Mouse (Mus musculus): Measurements from ENCODE around the gene Tubg2.

Gene Tubg2

DNA sequence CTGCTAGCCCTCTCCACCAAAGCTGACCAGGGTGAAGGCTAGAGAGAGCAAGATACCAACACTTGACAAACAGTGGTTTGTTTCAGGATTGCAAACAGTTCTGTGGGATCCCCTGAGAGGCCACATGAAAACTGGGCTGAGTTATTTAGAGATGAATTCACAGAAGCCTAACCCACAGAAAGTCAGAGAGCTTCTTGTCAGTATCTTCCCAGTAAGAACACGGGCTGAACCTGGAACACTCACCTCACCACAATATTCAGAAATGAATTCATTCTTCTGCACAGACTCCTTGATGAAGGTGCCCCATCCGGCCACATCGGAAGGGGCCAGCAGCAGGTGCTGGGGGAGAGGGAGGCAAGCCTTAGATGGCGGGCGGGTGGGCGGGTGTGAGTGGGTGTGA, 38.9 kb downstream of the Tubg2 start:
- in situ Hi-C loops (cut with MboI): no loop called here

DNA sequence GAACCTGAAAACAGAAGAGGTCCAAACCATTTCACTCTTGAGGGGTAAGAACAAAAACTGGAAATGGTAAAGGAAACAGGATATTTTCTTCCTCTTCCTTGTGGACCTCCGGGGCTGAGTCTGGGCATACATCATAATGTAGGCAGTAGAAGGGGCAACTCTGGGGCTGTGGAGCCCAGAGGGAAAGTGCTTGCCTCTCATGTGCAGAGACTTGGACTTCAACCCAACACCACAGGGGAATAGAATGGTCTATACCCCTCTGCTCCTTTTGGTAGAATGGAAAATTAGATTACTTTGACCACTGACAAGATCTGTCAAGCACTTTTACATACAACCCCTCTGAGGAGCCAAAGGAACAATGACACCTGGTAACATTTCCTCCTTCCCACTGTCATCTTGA, 39.4 kb downstream of the Tubg2 start:
- in situ Hi-C loops (cut with MboI): no loop called here

DNA sequence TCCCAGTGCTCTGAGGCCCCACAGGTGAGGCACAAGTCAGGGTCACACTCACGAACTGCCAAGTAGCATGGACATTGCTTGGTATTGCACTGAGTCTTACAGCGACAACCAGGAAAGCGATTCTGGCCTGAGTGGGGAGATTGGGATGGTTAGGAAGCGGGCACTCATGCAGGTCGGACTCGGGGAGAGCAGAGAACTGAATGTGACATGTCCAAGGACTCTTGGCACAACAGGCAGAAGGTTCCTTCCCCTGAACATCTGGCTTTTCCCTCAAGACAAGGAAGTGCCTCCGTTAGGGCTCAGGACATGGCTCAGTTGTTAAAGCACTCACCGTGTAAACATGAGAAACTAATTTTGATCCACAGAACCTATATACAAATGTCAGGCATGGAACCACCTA, 39.9 kb downstream of the Tubg2 start:
- in situ Hi-C loops (cut with MboI): no loop called here

DNA sequence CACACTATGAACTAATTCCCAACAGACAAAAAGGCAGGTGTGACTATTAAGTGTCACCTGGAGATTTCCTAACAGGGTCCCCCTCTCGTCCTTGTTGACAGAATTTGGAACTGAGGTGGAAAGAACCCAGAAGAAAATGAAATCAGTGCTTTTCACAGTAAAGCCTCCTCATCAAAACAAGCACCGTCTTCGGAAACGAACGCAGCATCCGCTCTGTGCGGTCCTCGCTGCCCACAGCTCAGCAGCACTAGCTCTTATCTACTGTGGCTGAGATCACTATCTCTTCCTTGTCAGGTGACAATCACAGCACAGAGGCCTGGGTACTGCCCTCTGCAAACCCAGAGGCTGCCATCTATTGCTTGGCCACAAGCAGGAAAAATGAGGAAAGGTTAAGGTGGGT, 40.5 kb downstream of the Tubg2 start:
- in situ Hi-C loops (cut with MboI): no loop called here

DNA sequence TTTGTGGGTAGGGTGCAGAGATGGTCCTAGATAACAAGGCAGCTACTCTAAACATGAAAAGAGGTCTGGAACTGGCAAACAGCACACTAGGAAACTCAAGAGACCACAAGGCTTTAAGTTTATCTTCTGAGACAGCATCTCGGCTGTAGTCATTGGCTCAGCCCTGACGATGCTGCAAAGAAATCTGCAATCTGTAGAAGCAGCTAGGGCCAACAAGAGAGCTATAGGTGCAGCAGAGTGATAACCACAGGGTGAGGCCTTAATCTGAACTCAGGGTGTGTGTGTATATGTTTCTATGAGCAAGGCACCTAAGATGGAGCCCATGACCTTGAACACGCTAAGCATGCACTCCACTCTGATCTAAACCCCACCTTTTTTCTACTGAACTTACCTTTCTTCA, 43.8 kb downstream of the Tubg2 start:
- in situ Hi-C loops (cut with MboI): no loop called here

DNA sequence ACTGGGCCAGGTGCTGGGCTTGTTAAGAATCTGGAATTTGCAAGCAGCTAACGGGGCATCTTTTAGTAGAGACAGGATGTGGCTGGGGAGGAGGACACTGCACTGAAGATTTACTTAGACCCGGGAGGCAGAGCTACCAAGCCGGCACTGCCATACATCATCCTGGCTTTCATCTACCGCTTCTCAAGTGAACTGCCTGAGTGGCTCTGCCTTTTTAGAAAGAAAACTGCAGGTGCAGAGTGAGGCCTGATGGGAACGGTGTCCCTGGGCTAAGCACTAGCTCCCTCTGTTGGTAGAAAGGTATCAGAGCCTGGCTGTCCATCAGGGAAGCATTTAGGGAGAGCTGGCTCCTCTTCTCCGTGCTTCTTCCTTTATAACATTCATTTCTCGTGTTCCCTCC, 45.3 kb downstream of the Tubg2 start:
- in situ Hi-C loops (cut with MboI): no loop called here

Measured in mature B cell (primary cell).